Mouse (Mus musculus): Measurements from ENCODE around the gene Sept11. TPM values are rescaled to one million over a fixed set of nuclear protein-coding genes. Genes with fewer than 3 reads are reported as not detected.

Gene Sept11
- polyA plus RNA-seq, 1 experiment from 2014 or later = 148 TPM

GRCm38 (mm10) chr5:93135368-93136107 lies 42.3 kb downstream of the Sept11 start:
- Histone ChIP-seq H3K36me3 (replicated peaks) (no peaks in the 10 kb centered on the region), H3K27ac (no peak overlapping the region), H3K4me3 (no peak overlapping the region), H3K4me1 (peaks cover 28% of the 10 kb centered on the region), H3K9ac (no peak overlapping the region), H3K27me3 (replicated peaks) (no peaks in the 10 kb centered on the region), H3K9me3 (no peaks in the 10 kb centered on the region), H3K4me2 (no peak overlapping the region)
- ATAC-seq (replicated peaks) = no peak
- WGBS = 89% methylated on average over 10 of the region's 10 CpGs

- ATAC-seq (replicated peaks) = no peak
- H3K27ac ChIP-seq = no peak overlapping the region
These were observed 43.8 kb downstream of the Sept11 start for GRCm38 (mm10) chr5:93136956-93137586.

GRCm38 (mm10) chr5:93139350-93139749 lies 46.1 kb downstream of the Sept11 start:
- H3K9ac ChIP-seq = no peak overlapping the region
- 97% methylated on average over 9 of the region's 9 CpGs for WGBS
- no peak for ATAC-seq (replicated peaks)

More at GRCm38 (mm10) chr5:93136956-93137586, 43.8 kb downstream of the Sept11 start:
- Histone ChIP-seq H3K27me3 (replicated peaks) (no peaks in the 10 kb centered on the region), H3K9me3 (no peaks in the 10 kb centered on the region), H3K4me2 (no peak overlapping the region), H3K4me3 (no peak overlapping the region), H3K4me1 (peaks cover 19% of the 10 kb centered on the region), H3K36me3 (replicated peaks) (no peaks in the 10 kb centered on the region), H3K9ac (no peak overlapping the region)
- WGBS = 64% methylated on average over 5 of the region's 5 CpGs

GRCm38 (mm10) chr5:93140747-93141146 lies 47.5 kb downstream of the Sept11 start:
- 80% methylated on average over 5 of the region's 5 CpGs for WGBS
- no peak for ATAC-seq (replicated peaks)

More at GRCm38 (mm10) chr5:93139350-93139749, 46.1 kb downstream of the Sept11 start:
- Histone ChIP-seq H3K9me3 (no peaks in the 10 kb centered on the region), H3K4me1 (peaks cover 3% of the 10 kb centered on the region), H3K36me3 (replicated peaks) (no peaks in the 10 kb centered on the region), H3K4me3 (no peak overlapping the region), H3K4me2 (no peak overlapping the region), H3K27me3 (replicated peaks) (no peaks in the 10 kb centered on the region), H3K27ac (no peak overlapping the region)

GRCm38 (mm10) chr5:93143360-93144091 lies 50.3 kb downstream of the Sept11 start:
- Histone ChIP-seq H3K4me3 (no peak overlapping the region), H3K4me2 (no peak overlapping the region), H3K9ac (no peak overlapping the region), H3K9me3 (no peaks in the 10 kb centered on the region), H3K36me3 (replicated peaks) (no peaks in the 10 kb centered on the region), H3K4me1 (peaks cover 9% of the 10 kb centered on the region), H3K27me3 (replicated peaks) (no peaks in the 10 kb centered on the region), H3K27ac (no peak overlapping the region)
- ATAC-seq (replicated peaks) = no peak
- 78% methylated on average over 12 of the region's 12 CpGs for WGBS

More at GRCm38 (mm10) chr5:93140747-93141146, 47.5 kb downstream of the Sept11 start:
- no peak overlapping the region for H3K4me2 ChIP-seq
- H3K27ac ChIP-seq = no peak overlapping the region
- H3K36me3 ChIP-seq (replicated peaks) = no peaks in the 10 kb centered on the region
- H3K9me3 ChIP-seq = no peaks in the 10 kb centered on the region
- peaks cover 8% of the 10 kb centered on the region; the same call in 1 of the 2 replicates for H3K4me1 ChIP-seq
- H3K4me3 ChIP-seq = no peak overlapping the region
- no peak overlapping the region for H3K9ac ChIP-seq
- H3K27me3 ChIP-seq (replicated peaks) = no peaks in the 10 kb centered on the region

- Histone ChIP-seq H3K4me2 (no peak overlapping the region), H3K9me3 (no peaks in the 10 kb centered on the region), H3K27ac (no peak overlapping the region), H3K4me3 (no peak overlapping the region), H3K4me1 (peaks cover 9% of the 10 kb centered on the region), H3K9ac (no peak overlapping the region), H3K27me3 (replicated peaks) (no peaks in the 10 kb centered on the region), H3K36me3 (replicated peaks) (no peaks in the 10 kb centered on the region)
- 23% methylated on average over 5 of the region's 5 CpGs for WGBS
- no peak for ATAC-seq (replicated peaks)
These were observed 51.6 kb downstream of the Sept11 start for GRCm38 (mm10) chr5:93144874-93145273.

GRCm38 (mm10) chr5:93145504-93145903 lies 52.3 kb downstream of the Sept11 start:
- Histone ChIP-seq H3K27me3 (replicated peaks) (no peaks in the 10 kb centered on the region), H3K9ac (no peak overlapping the region), H3K9me3 (no peaks in the 10 kb centered on the region), H3K4me3 (no peak overlapping the region), H3K4me1 (peaks cover 9% of the 10 kb centered on the region), H3K4me2 (no peak overlapping the region), H3K27ac (no peak overlapping the region), H3K36me3 (replicated peaks) (no peaks in the 10 kb centered on the region)
- no peak for ATAC-seq (replicated peaks)
- 75% methylated on average over 6 of the region's 6 CpGs for WGBS

GRCm38 (mm10) chr5:93149969-93150777 lies 56.9 kb downstream of the Sept11 start:
- ATAC-seq (replicated peaks) = no peak
- WGBS = 80% methylated on average over 12 of the region's 12 CpGs

GRCm38 (mm10) chr5:93151985-93152384 lies 58.7 kb downstream of the Sept11 start:
- H3K27ac ChIP-seq = no peak overlapping the region
- H3K36me3 ChIP-seq (replicated peaks) = peaks cover 6% of the 10 kb centered on the region; the same call in 1 of the 2 replicates
- no peak overlapping the region for H3K4me2 ChIP-seq
- no peaks in the 10 kb centered on the region for H3K9me3 ChIP-seq
- H3K4me3 ChIP-seq = no peak overlapping the region
- no peak overlapping the region for H3K9ac ChIP-seq
- WGBS = 76% methylated on average over 6 of the region's 6 CpGs
- no peaks in the 10 kb centered on the region for H3K4me1 ChIP-seq
- no peak for ATAC-seq (replicated peaks)
- no peaks in the 10 kb centered on the region for H3K27me3 ChIP-seq (replicated peaks)

More at GRCm38 (mm10) chr5:93149969-93150777, 56.9 kb downstream of the Sept11 start:
- peaks cover 4% of the 10 kb centered on the region for H3K4me1 ChIP-seq
- no peak overlapping the region for H3K4me2 ChIP-seq
- no peak overlapping the region for H3K9ac ChIP-seq
- no peaks in the 10 kb centered on the region for H3K9me3 ChIP-seq
- H3K27ac ChIP-seq = no peak overlapping the region
- H3K36me3 ChIP-seq (replicated peaks) = no peaks in the 10 kb centered on the region
- no peaks in the 10 kb centered on the region for H3K27me3 ChIP-seq (replicated peaks)
- H3K4me3 ChIP-seq = no peak overlapping the region

- Histone ChIP-seq H3K4me3 (no peak overlapping the region), H3K4me2 (no peak overlapping the region), H3K9me3 (no peaks in the 10 kb centered on the region), H3K4me1 (no peaks in the 10 kb centered on the region), H3K27ac (no peak overlapping the region), H3K27me3 (replicated peaks) (no peaks in the 10 kb centered on the region), H3K9ac (no peak overlapping the region), H3K36me3 (replicated peaks) (peaks cover 9% of the 10 kb centered on the region; the same call in 1 of the 2 replicates)
- WGBS = 86% methylated on average over 4 of the region's 4 CpGs
- no peak for ATAC-seq (replicated peaks)
These were observed 59.2 kb downstream of the Sept11 start for GRCm38 (mm10) chr5:93152451-93152850.

GRCm38 (mm10) chr5:93154401-93154800 lies 61.2 kb downstream of the Sept11 start:
- ATAC-seq (replicated peaks) = no peak
- Histone ChIP-seq H3K27ac (no peak overlapping the region), H3K4me1 (no peaks in the 10 kb centered on the region), H3K4me2 (no peak overlapping the region), H3K9ac (no peak overlapping the region), H3K27me3 (replicated peaks) (no peaks in the 10 kb centered on the region), H3K36me3 (replicated peaks) (peaks cover 15% of the 10 kb centered on the region; the same call in 1 of the 2 replicates), H3K9me3 (no peaks in the 10 kb centered on the region), H3K4me3 (no peak overlapping the region)
- WGBS = 94% methylated on average over 11 of the region's 11 CpGs

Measured in midbrain, embryonic 15.5 days (tissue).